Mouse (Mus musculus) G1E (cell line): ENCODE measurements at regions not wholly inside any gene's neighbourhood (a gene's known extent, or its start where the extent isn't known, plus 50 kb on each side); places are given as distances from the start of the nearest gene placed in this dataset.
A peak's percentile ranks its signal among the peaks of the same experiment; 100 is the strongest.

Source experiments
- ATAC-seq: 2 replicates; pipeline ENCODE4 v1.8.0; 2016; ENCODE audit warnings: mild to moderate bottlenecking; ENCODE audit not compliant: insufficient number of reproducible peaks, poor library complexity, low FRiP score, severe bottlenecking; ENCODE audit errors: extremely low read depth
- DNase-seq: peaks from one replicate; pipeline ENCODE4 v3.0.0; 2012; ENCODE audit warnings: low spot score
- H3K27me3 ChIP-seq: 2 replicates; pipeline ENCODE4 v1.6.1; 2012; ENCODE audit warnings: mild to moderate bottlenecking, low read length, inconsistent platforms; ENCODE audit not compliant: insufficient read depth
- H3K36me3 ChIP-seq: replicated peaks from 2 replicates; pipeline ENCODE3; 2012; ENCODE audit warnings: mild to moderate bottlenecking, inconsistent platforms
- H3K4me1 ChIP-seq: 2 replicates; pipeline ENCODE4 v1.6.1; 2012; ENCODE audit warnings: low read depth, low read length, inconsistent platforms, mixed read lengths; ENCODE audit not compliant: insufficient read depth
- H3K4me3 ChIP-seq: 2 replicates; pipeline ENCODE4 v1.5.1; 2012; ENCODE audit warnings: low read depth, mild to moderate bottlenecking, inconsistent platforms, low read length, moderate library complexity, mixed read lengths
- H3K9me3 ChIP-seq: replicated peaks from 2 replicates; pipeline ENCODE4 v1.6.1; 2012; ENCODE audit warnings: inconsistent platforms
- CTCF ChIP-seq: IDR thresholded peaks from 2 replicates; pipeline ENCODE4 v1.5.1; 2012; ENCODE audit warnings: low read depth, low read length, inconsistent platforms, mixed read lengths
- GATA1 ChIP-seq: IDR thresholded peaks from 2 replicates; pipeline ENCODE4 v1.6.1; 2012; ENCODE audit warnings: borderline replicate concordance, low read length, inconsistent platforms, mixed read lengths
- GATA2 ChIP-seq: IDR thresholded peaks from 2 replicates; pipeline ENCODE4 v1.6.1; 2012; ENCODE audit warnings: low read depth, low read length, inconsistent platforms, borderline replicate concordance
- POLR2AphosphoS5 ChIP-seq: IDR thresholded peaks from 2 replicates; pipeline ENCODE4 v1.6.1; 2012; ENCODE audit warnings: low read depth, low read length, inconsistent platforms; ENCODE audit not compliant: insufficient replicate concordance
- TAL1 ChIP-seq: conservative IDR thresholded peaks from 2 replicates; pipeline ENCODE4 v1.6.1; 2012; ENCODE audit warnings: low read depth, low read length, inconsistent platforms, mixed read lengths

DNA sequence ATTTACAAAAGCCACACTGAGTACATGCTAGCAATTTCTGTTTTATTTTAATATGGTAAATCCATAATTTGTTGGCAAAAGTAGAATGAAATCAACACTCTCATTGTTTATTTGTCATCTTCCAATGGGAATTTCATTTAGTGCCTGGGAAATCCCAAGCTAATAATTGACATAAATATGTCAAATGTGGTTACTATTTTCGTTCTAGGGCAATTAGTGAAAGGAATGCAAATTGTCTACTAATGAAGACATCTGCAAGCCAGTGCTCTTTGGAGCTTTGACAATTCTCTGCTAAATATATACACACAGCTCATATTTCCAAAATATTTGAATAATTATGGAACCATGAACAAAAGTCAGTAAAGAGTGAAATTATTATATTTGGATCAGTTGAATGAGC is 134.8 kb upstream of the 4933436I01Rik start:
- no peaks in the 10 kb centered on the region for H3K9me3 ChIP-seq
- no peak overlapping the region for H3K4me3 ChIP-seq
- ATAC-seq (no peak), DNase-seq (no peak)
- TF ChIP-seq POLR2AphosphoS5 (no peak), TAL1 (no peak), GATA2 (no peak), CTCF (no peak), GATA1 (no peak)
- no peaks in the 10 kb centered on the region for H3K4me1 ChIP-seq
- H3K27me3 ChIP-seq: no peaks in the 10 kb centered on the region
- H3K36me3 ChIP-seq: no peaks in the 10 kb centered on the region

GRCm38 (mm10) chrX:68043990-68044740 is 122.9 kb upstream of the 4933436I01Rik start:
- no peak for DNase-seq
- H3K4me3 ChIP-seq: no peak overlapping the region; the same call in 1 of the 2 replicates
- H3K36me3 ChIP-seq: no peaks in the 10 kb centered on the region
- H3K27me3 ChIP-seq: no peaks in the 10 kb centered on the region
- ATAC-seq: peak; percentile 8; the same call in 1 of the 2 replicates
- no peaks in the 10 kb centered on the region for H3K4me1 ChIP-seq
- no peaks in the 10 kb centered on the region for H3K9me3 ChIP-seq
- TF ChIP-seq POLR2AphosphoS5 (no peak), GATA1 (no peak), GATA2 (no peak), TAL1 (no peak), CTCF (no peak)
